Mouse (Mus musculus) heart, adult 8-10 months (tissue): ENCODE data around the gene Nlrp3. TPM values are rescaled to one million over a fixed set of nuclear protein-coding genes. Genes with fewer than 3 reads are reported as not detected.

Source experiments
- DNase-seq: peaks from one replicate; pipeline ENCODE4 v3.0.0; 2022; ENCODE audit warnings: low spot score
- total RNA-seq, 4 experiments: library from RNA; stranded (reverse); gene quantifications; 2 replicates each; pipeline ENCODE4 v1.2.4; 2022

Nlrp3 gene
- total RNA-seq, 4 experiments from 2014 or later = 0.25 to 0.92 (median 0.43) TPM

DNA sequence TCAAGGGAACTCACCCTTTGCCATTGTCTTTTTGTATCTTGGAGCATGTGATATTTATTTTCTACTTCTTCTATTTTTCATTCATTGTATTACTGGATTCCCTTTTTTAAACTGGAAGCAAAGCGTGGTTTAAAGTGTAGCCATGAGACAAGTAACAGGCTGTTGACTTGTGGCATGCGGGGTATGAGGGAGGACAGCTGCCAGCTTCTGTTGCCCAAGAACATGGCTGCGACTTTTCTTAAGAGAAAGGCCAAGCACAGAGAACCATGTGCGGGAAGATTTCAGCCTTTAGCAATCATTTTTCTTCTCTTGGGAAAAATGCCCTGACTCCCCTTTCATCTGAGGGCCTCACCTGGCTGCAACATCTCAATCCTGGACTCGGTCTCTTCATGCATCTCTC, 70.3 kb downstream of the Nlrp3 start:
- no peak for DNase-seq

GRCm38 (mm10) chr11:59614120-59614519, 72.8 kb downstream of the Nlrp3 start:
- no peak for DNase-seq

Other genes starting within 250 kb of the Nlrp3 start
- gene Wnt9a, start 234.6 kb upstream of the Nlrp3 start, total RNA-seq = 1 to 10 TPM; 4.3 to 4.9 (median 4.6) TPM
- not detected for gene Prss38, start 165.9 kb upstream of the Nlrp3 start, total RNA-seq
- gene Jmjd4, start 91.5 kb upstream of the Nlrp3 start, total RNA-seq = 10 to 100 TPM; 10.4 to 13.8 (median 12.5) TPM
- 10 to 100 TPM; 41.5 to 52.6 (median 44.8) TPM for gene Snap47, start 90.4 kb upstream of the Nlrp3 start, total RNA-seq
- gene Zfp867, start 69.1 kb upstream of the Nlrp3 start, total RNA-seq = 1 to 10 TPM; 3.4 to 5.3 (median 4.2) TPM
- 10 to 100 TPM; 11.1 to 14.3 (median 13.3) TPM for gene Zkscan17, start 14.8 kb upstream of the Nlrp3 start, total RNA-seq
- not detected for gene Olfr222, start 34.7 kb downstream of the Nlrp3 start, total RNA-seq
- gene Olfr223, start 51.7 kb downstream of the Nlrp3 start, total RNA-seq = not detected
- gene Mprip, start 119.7 kb downstream of the Nlrp3 start, total RNA-seq = 100 to 1,000 TPM; 121 to 152 (median 127) TPM
- gene Pld6, start 246.1 kb downstream of the Nlrp3 start, total RNA-seq = 1 to 10 TPM in 2 of 4 experiments, under 1 TPM in 2; 0.60 to 1.2 (median 0.89) TPM